Mouse (Mus musculus) brain, embryonic 14.5 days (tissue): ENCODE data around the gene C1qtnf7.

Source experiments
- CTCF ChIP-seq: fragments of 200-500 bp; IDR thresholded peaks from 2 replicates; pipeline ENCODE4 v1.5.1; 2012; ENCODE audit warnings: inconsistent platforms, mild to moderate bottlenecking, moderate library complexity, borderline replicate concordance; ENCODE audit not compliant: insufficient read depth, insufficient read length; ENCODE audit errors: extremely low read depth
- POLR2A ChIP-seq: fragments of 200-500 bp; IDR thresholded peaks from 2 replicates; pipeline ENCODE4 v1.6.1; 2012; ENCODE audit warnings: mild to moderate bottlenecking, inconsistent platforms, borderline replicate concordance; ENCODE audit not compliant: poor library complexity, insufficient read depth, insufficient read length, severe bottlenecking; ENCODE audit errors: extremely low read depth

DNA sequence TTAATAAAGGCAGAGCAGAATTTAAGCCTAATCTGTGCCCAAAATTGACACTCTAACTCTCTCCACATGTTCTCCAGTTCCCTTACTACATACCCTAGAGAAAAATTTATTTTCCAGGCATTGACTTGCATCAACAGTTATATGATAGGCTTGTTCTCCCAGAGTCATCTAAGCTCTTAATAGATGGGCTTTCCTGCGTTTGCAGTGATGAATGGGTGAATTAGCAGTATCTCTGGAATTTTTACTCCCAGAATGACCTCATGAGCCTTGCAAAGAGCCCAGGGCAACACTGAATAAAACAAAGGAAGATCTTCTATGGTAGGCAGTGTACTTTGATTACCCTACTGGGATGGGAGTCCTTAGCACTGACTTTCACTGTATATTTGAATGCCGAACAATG, 33.5 kb upstream of the C1qtnf7 start:
- TF ChIP-seq POLR2A (no peak), CTCF (no peak)
